Mouse (Mus musculus) stomach, embryonic 14.5 days (tissue): ENCODE measurements around the gene Snap25. TPM values are rescaled to one million over a fixed set of nuclear protein-coding genes. Genes with fewer than 3 reads are reported as not detected.

Experiments
- ATAC-seq: fragments of 200-750 bp; cut with Nextera tagmentation; 2 replicates; pipeline ENCODE4 v1.8.0; 2017; ENCODE audit warnings: low read depth, moderate TSS enrichment; ENCODE audit not compliant: insufficient number of reproducible peaks, insufficient read depth, low FRiP score
- H3K27ac ChIP-seq: fragments of 300-500 bp; sonication (generic); 2 replicates; pipeline ENCODE4 v1.5.1; 2014; ENCODE audit warnings: mild to moderate bottlenecking, low read length, moderate library complexity, mixed read lengths
- H3K27me3 ChIP-seq: fragments of 300-500 bp; sonication (generic); 2 replicates; pipeline ENCODE4 v1.6.1; 2014; ENCODE audit warnings: low read length, control low read depth, mixed read lengths; ENCODE audit not compliant: control insufficient read depth, insufficient read depth
- H3K36me3 ChIP-seq: fragments of 300-500 bp; sonication (generic); 2 replicates; pipeline ENCODE4 v1.6.1; 2014; ENCODE audit warnings: mild to moderate bottlenecking, control low read depth, low read length, moderate library complexity, mixed read lengths; ENCODE audit not compliant: control insufficient read depth, insufficient read depth
- H3K4me1 ChIP-seq: fragments of 300-500 bp; sonication (generic); 2 replicates; pipeline ENCODE4 v1.6.1; 2014; ENCODE audit warnings: low read length, control low read depth, mixed read lengths; ENCODE audit not compliant: control insufficient read depth, insufficient read depth
- H3K4me2 ChIP-seq: fragments of 300-500 bp; sonication (generic); replicated peaks from 2 replicates; pipeline ENCODE4 v1.6.1; 2014; ENCODE audit warnings: low read depth, low read length, control low read depth
- H3K4me3 ChIP-seq: fragments of 300-500 bp; sonication (generic); 2 replicates; pipeline ENCODE4 v1.5.1; 2014; ENCODE audit warnings: low read depth, low read length, control low read depth
- H3K9ac ChIP-seq: fragments of 300-500 bp; sonication (generic); replicated peaks from 2 replicates; pipeline ENCODE4 v1.6.1; 2014; ENCODE audit warnings: low read depth, mild to moderate bottlenecking, control low read depth, low read length, moderate library complexity, mixed read lengths
- H3K9me3 ChIP-seq: fragments of 300-500 bp; sonication (generic); 2 replicates; pipeline ENCODE4 v1.6.1; 2016; ENCODE audit warnings: low read depth, low read length, control low read depth; ENCODE audit not compliant: control insufficient read depth
- whole genome bisulfite sequencing: fragments of 180-500 bp; shearing (Covaris S2); extraction: QIAGEN DNeasy Blood & Tissue Kit; methylation state at CpG from one replicate; pipeline ENCODE4 v1.1.7; 2014; 5-methylcytosine and 5-hydroxymethylcytosine counted together
- polyA plus RNA-seq: library from polyadenylated mRNA; unstranded; fragments of >200 nt; fragmentation: Nextera tagmentation; extraction: Ambion mirVana; gene quantifications from 2 replicates; pipeline ENCODE4 v1.2.1, GENCODE M21; 2014

The Snap25 gene
- polyA plus RNA-seq, 1 experiment from 2014 or later, result 16.6 TPM

DNA sequence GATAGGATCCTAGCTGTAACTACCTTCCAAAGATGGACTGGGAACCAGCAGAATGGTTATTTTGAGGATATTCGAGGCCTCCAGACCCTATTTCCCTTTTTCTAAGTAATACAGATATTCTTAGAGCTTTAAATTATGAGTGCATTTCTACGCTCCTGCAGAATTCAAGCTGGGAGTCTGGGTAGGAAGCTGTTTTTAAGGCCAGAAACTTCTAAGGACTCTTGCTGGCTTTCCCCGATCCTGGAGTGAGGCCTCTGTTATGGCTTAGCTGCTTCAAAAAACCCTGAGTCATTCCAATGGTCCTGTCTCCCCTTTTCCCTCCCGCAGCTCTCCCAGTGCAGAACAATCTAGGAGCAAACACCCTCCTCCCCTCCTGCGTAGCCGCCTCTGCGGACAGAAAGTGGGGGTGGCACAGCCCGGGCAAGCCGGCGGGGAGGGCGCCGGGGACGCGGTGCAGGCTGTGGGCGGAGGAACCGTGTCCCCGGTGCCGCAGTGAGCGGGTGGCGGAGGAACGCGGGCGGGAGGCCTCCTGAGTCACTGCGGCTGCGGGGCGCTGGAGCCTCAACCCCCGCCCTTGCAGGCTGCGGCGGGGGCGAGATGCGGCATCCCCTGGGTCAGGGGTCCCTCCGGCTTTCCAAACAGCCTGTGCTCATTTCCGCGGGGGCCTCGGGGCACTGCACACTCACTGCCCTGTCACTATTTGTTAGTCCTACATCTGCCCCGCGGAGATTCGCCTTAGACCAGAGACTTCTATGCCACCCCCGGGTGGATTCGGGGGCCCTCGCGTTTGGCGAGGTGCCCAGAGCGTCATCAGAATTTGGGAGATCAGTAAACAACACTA is 34.7 kb upstream of the Snap25 start:
- 2% methylated on average over 42 of the region's 44 CpGs for WGBS
- no peaks in the 10 kb centered on the region for H3K36me3 ChIP-seq
- H3K4me1 ChIP-seq, result peaks cover 7% of the 10 kb centered on the region; the same call in 1 of the 2 replicates
- H3K27me3 ChIP-seq, result no peaks in the 10 kb centered on the region
- H3K4me2 ChIP-seq, result peak overlapping the region; percentile 80
- peak overlapping the region; percentile 46 for H3K4me3 ChIP-seq
- peak; percentile 82 for ATAC-seq
- H3K9ac ChIP-seq, result peak overlapping the region; percentile 52
- peak overlapping the region; percentile 89 for H3K27ac ChIP-seq
- no peaks in the 10 kb centered on the region for H3K9me3 ChIP-seq

DNA sequence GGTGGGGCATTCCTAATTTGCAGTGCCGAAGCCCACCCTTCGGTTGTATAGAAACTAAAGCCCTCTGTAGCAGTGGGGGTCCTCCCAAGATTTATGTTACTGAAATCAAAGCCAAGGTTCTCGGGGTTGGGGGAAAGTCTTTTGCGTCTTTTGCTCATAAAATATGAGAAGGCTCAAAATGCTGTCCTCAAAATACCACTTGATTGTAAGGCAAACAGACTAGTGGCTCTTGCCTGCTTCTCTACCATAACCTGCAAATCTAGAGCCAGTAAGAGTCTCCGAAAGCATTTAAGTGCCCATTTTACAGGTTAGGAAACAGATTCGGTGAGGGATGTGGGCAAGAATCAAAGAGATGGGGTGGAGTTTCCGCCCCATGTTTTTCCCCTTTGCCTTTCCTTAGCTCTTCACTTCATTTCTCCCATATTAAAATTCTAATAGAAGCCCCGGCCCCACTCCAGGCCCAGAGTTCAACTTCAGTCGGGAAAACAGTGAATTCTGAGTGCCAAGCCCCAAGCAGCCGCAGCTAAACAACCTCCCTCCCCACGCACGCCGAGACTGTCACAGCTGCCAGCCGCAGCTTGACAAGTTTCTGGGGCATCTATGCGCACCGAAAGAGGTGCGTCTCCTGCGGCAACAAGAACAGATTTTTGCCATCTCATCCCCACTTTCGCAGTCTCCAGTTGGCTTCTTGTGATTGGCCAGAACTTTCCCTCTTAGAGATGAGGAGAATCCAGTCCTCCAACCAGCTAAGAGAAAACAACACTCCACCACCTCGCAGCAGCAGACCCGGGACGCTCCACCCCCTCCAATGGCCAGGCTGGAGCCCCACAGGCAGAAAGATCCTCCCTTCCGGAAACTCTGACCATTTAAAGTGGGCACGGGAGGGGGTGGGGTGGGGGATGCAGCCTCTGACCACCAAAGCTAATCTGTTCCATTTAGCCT is 33.7 kb upstream of the Snap25 start:
- Histone ChIP-seq H3K9me3 (no peaks in the 10 kb centered on the region), H3K9ac (no peak overlapping the region), H3K27me3 (no peaks in the 10 kb centered on the region), H3K4me3 (peak overlapping the region; percentile 46), H3K4me2 (peak overlapping the region; percentile 80), H3K27ac (peak overlapping the region; percentile 89), H3K36me3 (no peaks in the 10 kb centered on the region), H3K4me1 (peaks cover 7% of the 10 kb centered on the region; the same call in 1 of the 2 replicates)
- 4% methylated on average over 24 of the region's 24 CpGs for WGBS
- peak; percentile 85 for ATAC-seq

DNA sequence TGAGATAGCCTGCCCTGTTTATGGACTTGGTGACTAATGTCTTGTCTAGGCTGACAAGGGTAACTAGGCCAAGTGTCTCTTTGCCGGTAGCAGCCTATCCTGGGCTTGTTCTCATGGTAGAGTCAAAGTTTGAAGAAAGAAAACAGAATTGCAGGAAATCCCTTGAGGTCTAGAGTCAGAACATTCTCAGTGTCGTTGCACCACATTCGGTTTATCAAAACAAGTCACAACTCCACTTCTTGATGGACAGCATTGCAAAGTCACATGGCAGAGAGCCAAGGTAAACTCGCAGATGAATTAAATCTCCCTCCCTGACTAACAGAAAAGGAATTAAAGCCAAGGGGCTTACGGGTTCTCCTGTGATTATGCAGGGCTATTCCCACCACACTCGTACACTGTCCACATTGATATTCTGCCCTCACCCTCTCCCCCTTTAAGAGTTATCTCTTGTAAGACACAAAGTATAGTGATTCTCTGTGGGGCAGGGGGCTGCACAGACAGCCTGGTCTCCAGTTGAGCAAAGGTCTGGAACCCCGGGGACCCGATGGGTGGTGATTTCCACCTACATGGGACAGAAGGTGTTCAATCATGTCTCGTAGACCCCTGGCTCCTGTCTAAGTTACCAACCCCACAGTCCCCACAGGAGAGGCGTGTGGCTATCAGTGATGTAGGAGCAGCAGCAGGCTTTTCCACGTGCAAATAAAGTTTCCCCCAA is 30.9 kb upstream of the Snap25 start:
- Histone ChIP-seq H3K9ac (no peak overlapping the region), H3K27me3 (no peaks in the 10 kb centered on the region), H3K4me3 (no peak overlapping the region), H3K9me3 (no peaks in the 10 kb centered on the region), H3K27ac (no peak overlapping the region), H3K36me3 (no peaks in the 10 kb centered on the region), H3K4me1 (peaks cover 7% of the 10 kb centered on the region; the same call in 1 of the 2 replicates), H3K4me2 (no peak overlapping the region)
- no peak for ATAC-seq
- 63% methylated on average over 11 of the region's 11 CpGs for WGBS

DNA sequence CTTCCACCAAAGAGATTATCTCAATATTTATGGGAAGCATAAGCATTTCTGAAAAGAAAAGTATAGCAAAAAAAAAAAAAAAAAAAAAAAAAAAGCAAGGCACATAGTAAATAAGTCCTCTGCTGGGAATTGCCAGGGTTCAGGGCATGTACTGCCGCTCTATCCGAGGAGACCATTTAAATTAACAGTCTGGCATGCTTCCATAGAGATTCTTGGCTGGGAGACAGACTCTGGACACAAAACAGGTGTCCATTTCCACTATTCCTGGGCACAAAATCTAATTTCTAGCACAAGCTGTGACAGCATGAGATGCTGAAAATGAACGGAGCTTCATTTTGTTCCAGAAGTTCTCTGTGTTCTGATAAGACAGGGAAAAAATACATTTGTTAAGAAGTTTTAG is 27.1 kb upstream of the Snap25 start:
- 25% methylated on average over 3 of the region's 3 CpGs for WGBS
- ATAC-seq, result peak; percentile 81; the same call in 1 of the 2 replicates
- no peak overlapping the region for H3K27ac ChIP-seq
- no peaks in the 10 kb centered on the region for H3K9me3 ChIP-seq
- no peaks in the 10 kb centered on the region for H3K36me3 ChIP-seq
- H3K4me1 ChIP-seq, result no peaks in the 10 kb centered on the region
- H3K9ac ChIP-seq, result no peak overlapping the region
- no peak overlapping the region for H3K4me3 ChIP-seq
- no peaks in the 10 kb centered on the region for H3K27me3 ChIP-seq
- H3K4me2 ChIP-seq, result no peak overlapping the region

DNA sequence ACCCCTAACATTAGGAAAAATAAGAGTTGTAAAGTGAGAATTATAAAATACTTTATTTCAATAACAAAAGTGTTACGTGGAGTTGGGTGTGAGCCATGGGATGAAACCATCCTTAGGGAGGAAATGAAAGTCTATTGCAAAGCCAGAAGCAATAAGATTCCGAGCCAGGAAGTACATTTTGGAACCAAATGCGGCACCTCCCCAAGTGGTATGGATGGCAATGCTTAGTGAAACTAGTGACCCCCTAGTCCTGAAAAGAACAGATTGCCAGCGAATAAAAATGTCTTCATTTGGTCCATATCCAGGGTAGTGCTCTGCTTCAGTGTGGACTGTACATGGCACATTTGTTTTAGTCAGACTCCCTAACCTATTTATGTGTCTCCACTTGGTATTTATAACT is 25.9 kb upstream of the Snap25 start:
- no peaks in the 10 kb centered on the region for H3K36me3 ChIP-seq
- no peak overlapping the region for H3K4me3 ChIP-seq
- no peak overlapping the region for H3K27ac ChIP-seq
- 78% methylated on average over 4 of the region's 4 CpGs for WGBS
- no peaks in the 10 kb centered on the region for H3K4me1 ChIP-seq
- no peak for ATAC-seq
- H3K9ac ChIP-seq, result no peak overlapping the region
- no peaks in the 10 kb centered on the region for H3K27me3 ChIP-seq
- H3K4me2 ChIP-seq, result no peak overlapping the region
- H3K9me3 ChIP-seq, result no peaks in the 10 kb centered on the region

DNA sequence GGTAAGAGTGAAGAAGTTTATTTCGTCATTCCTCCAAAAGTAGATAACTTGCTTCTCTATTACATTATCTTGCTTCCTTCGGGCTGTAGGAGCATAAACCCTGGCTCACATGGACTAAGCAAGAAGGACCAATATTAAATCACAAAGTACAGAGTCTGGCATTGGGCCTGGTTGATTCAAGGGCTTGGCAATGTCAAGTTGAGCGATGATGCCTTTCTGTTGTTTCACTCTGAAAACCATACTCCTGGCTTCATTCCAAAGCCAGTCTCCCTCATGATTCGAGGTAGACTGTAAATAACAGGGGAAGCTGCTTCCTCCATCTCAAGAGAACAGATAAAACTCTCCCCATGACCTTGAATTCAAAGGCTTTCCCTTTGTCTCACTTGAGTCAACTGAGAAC is 23.8 kb upstream of the Snap25 start:
- Histone ChIP-seq H3K27ac (no peak overlapping the region), H3K36me3 (no peaks in the 10 kb centered on the region), H3K9me3 (no peaks in the 10 kb centered on the region), H3K4me1 (no peaks in the 10 kb centered on the region), H3K4me3 (no peak overlapping the region), H3K4me2 (no peak overlapping the region), H3K27me3 (no peaks in the 10 kb centered on the region), H3K9ac (no peak overlapping the region)
- no peak for ATAC-seq
- WGBS, result 48% methylated on average over 4 of the region's 4 CpGs

DNA sequence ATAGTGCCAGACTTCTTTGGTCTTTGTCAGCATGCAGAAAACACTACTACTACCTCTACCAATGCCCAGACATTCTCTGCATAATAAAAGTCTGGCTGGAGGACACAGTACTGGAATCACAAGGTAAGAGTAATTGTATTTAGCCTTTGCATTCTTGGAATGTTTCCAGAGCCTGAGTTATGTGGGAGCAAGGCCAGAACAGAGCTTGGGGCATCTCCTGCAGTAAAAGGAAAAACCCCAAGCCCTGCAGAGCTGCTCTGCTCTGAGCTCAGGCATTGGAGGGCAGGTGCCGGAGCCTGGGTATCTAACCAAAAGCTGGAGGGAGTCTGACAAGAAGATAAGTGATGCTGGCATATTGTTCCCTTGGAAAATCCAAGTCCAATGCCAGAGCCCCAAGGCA is 21.6 kb upstream of the Snap25 start:
- Histone ChIP-seq H3K9ac (no peak overlapping the region), H3K4me1 (no peaks in the 10 kb centered on the region), H3K27me3 (no peaks in the 10 kb centered on the region), H3K36me3 (no peaks in the 10 kb centered on the region), H3K4me2 (no peak overlapping the region), H3K4me3 (no peak overlapping the region), H3K27ac (no peak overlapping the region), H3K9me3 (no peaks in the 10 kb centered on the region)
- ATAC-seq, result no peak
- 63% methylated on average over 1 of the region's 1 CpGs for WGBS
